Mouse (Mus musculus) E14TG2a.4 (cell line): ENCODE measurements around the gene 2810408A11Rik.
A peak's percentile ranks its signal among the peaks of the same experiment; 100 is the strongest.

Experiments used
- H3K27me3 ChIP-seq: 2 replicates; pipeline ENCODE4 v1.6.1; 2014; ENCODE audit warnings: low read length, control low read depth; ENCODE audit not compliant: insufficient read depth
- H3K36me3 ChIP-seq: 2 replicates; pipeline ENCODE4 v1.6.1; 2014; ENCODE audit warnings: low read length, control low read depth; ENCODE audit not compliant: insufficient read depth
- H3K4me1 ChIP-seq: replicated peaks from 2 replicates; pipeline ENCODE4 v1.6.1; 2014; ENCODE audit warnings: low read depth, low read length, control low read depth
- H3K4me3 ChIP-seq: replicated peaks from 2 replicates; pipeline ENCODE4 v1.5.1; 2014; ENCODE audit warnings: mild to moderate bottlenecking, low read length
- H3K9me3 ChIP-seq: 2 replicates; pipeline ENCODE4 v1.6.1; 2014; ENCODE audit warnings: low read length, control low read depth
- CTCF ChIP-seq: conservative IDR thresholded peaks from 2 replicates; pipeline ENCODE4 v1.5.1; 2014; ENCODE audit warnings: low read length
- NANOG ChIP-seq: IDR thresholded peaks from 2 replicates; pipeline ENCODE4 v1.6.1; 2014; ENCODE audit warnings: borderline replicate concordance, low read length, mixed read lengths
- POU5F1 ChIP-seq: IDR thresholded peaks from 2 replicates; pipeline ENCODE4 v1.6.1; 2014; ENCODE audit warnings: low read length, borderline replicate concordance

The 2810408A11Rik gene

DNA sequence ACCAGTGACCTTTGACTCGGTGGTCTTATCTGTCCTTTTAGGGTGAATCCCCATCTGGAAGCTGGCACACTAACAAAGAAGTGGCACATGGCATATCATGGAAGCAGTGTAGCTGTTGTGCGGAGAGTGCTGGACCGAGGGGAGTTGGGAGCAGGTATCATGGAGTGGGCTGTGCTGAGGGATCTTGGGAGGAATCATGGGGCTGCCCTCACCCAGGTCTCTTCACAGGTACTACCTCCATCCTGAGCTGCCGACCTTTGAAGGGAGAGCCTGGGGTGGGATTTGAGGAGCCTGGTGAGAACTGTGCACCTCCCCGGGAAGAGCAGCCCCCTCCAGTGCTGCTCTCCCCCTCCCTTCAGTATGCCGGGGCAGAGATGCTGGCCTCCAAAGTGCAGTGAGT lies 10.9 kb upstream of the 2810408A11Rik start:
- H3K27me3 ChIP-seq, result no peaks in the 10 kb centered on the region
- peaks cover 62% of the 10 kb centered on the region for H3K4me1 ChIP-seq
- no peak for TF ChIP-seq CTCF
- TF ChIP-seq POU5F1, result no peak
- TF ChIP-seq NANOG, result no peak
- peaks cover 91% of the 10 kb centered on the region for H3K36me3 ChIP-seq
- no peak overlapping the region for H3K4me3 ChIP-seq
- no peaks in the 10 kb centered on the region for H3K9me3 ChIP-seq

DNA sequence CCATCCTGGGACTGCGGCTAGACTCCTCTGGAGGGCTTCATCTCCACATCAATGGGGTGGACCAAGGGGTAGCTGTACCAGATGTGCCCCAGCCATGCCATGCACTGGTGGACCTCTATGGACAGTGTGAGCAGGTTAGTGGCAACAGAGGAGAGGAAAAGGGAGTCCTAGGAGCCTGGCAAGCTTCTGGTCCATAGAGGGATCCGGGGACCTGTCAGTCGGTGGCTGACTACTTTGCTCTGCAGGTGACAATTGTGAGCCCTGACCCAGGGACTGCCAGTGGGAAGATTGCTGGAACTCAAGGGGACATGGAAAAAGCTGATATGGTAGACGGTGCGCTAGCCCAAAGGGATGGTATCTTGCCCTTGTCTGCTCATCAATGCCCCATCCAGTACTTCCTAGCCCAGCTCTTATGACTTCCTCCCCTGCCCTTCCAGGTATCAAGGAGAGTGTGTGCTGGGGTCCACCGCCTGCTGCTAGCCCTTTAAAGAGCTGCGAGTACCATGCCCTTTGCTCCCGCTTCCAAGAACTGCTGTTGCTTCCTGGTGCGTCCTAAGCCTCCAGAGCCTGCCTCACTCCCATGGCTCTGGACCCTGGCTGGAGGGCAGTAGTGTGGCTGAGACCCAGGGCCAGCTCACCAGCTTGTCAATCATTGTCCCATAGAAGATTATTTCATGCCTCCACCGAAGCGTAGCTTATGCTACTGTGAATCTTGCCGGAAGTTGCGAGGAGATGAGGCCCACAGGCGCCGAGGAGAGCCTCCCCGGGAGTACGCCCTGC lies 10.2 kb upstream of the 2810408A11Rik start:
- TF ChIP-seq NANOG, result no peak
- Histone ChIP-seq H3K4me3 (no peak overlapping the region), H3K4me1 (peaks cover 62% of the 10 kb centered on the region)

DNA sequence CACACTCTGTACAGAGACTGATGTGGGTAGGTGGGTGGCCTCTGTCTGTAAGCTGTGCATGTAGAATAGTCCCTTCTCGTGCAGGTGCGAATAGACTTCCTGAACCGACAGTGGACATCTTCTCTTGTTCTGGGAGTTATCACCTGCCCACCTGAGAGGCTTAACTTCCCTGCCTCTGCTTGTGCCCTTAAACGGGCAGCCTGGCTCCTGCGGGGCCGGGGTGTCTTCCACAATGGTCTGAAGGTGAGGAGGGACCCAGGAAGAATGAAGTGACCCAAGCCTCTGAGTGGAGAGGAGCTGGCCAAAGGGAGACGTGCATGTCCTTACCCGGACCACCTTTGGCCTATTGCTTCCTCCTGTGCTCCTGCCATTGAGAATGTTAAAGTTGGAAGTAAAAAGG lies 9.4 kb upstream of the 2810408A11Rik start:
- Histone ChIP-seq H3K36me3 (peaks cover 91% of the 10 kb centered on the region), H3K27me3 (no peaks in the 10 kb centered on the region), H3K9me3 (no peaks in the 10 kb centered on the region), H3K4me3 (no peak overlapping the region), H3K4me1 (peaks cover 54% of the 10 kb centered on the region)
- TF ChIP-seq CTCF, result no peak

More for the DNA sequence above, 10.2 kb upstream of the 2810408A11Rik start:
- H3K9me3 ChIP-seq, result no peaks in the 10 kb centered on the region
- H3K27me3 ChIP-seq, result no peaks in the 10 kb centered on the region
- peaks cover 91% of the 10 kb centered on the region for H3K36me3 ChIP-seq

DNA sequence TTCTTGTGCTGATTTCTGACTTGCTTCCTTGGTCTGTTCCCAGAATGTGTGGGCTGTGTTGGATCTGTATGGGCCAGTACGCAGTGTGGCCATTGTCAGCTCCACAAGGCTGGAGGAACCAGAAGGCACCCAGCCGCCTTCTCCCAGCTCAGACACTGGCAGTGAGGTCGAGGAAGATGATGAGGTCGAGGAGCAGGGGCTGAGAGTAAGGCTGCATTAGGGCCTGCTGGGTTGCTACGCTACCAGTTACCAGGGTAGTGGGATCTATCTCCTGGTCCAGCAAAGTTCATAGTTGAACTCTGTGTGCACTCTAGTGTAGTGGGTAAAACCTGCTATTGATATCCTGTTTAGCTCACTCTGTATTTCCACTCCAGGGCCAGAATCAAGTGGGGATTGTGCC lies 8.4 kb upstream of the 2810408A11Rik start:
- no peak overlapping the region for H3K4me3 ChIP-seq
- peaks cover 94% of the 10 kb centered on the region for H3K36me3 ChIP-seq
- no peak for TF ChIP-seq POU5F1
- TF ChIP-seq NANOG, result no peak
- TF ChIP-seq CTCF, result no peak
- H3K27me3 ChIP-seq, result no peaks in the 10 kb centered on the region
- H3K9me3 ChIP-seq, result no peaks in the 10 kb centered on the region
- H3K4me1 ChIP-seq, result peaks cover 46% of the 10 kb centered on the region

DNA sequence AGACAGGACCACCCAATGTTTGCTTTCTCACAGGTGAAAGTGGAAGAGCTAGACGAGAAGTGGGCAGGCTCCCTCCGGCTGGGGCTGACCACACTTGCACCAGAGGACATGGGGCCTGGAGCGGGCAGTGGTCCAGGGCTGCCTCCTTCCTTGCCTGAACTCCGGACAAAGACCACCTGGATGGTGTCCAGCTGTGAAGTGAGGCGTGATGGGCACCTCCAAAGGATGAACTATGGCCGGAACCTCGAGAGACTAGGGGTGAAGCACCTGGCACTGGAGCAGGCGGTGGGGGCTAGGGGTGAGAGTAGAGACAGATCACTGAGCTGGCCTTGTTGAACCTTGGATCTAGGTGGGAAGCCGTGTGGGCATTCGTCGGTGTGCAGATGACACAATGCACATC lies 7.9 kb upstream of the 2810408A11Rik start:
- Histone ChIP-seq H3K9me3 (no peaks in the 10 kb centered on the region), H3K36me3 (peaks cover 99% of the 10 kb centered on the region), H3K27me3 (no peaks in the 10 kb centered on the region), H3K4me1 (peaks cover 51% of the 10 kb centered on the region), H3K4me3 (no peak overlapping the region)
- TF ChIP-seq CTCF, result no peak
- no peak for TF ChIP-seq POU5F1
- TF ChIP-seq NANOG, result no peak

DNA sequence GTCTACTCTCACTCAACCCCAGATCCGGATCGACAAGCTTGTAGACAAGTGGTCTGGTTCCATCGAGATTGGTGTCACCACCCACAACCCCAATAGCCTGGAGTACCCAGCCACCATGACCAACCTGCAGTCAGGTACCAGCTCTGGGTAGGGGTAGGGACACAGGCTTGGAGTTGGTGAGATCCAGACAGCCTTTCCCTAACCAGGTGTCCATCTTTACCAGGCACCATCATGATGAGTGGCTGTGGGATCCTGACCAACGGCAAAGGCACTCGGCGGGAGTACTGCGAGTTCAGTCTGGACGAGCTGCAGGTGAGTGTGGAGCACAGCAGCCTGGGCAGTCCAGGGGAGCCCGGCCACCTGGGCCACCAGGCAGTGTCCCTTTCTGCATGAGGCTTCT lies 3.5 kb upstream of the 2810408A11Rik start:
- peaks cover 46% of the 10 kb centered on the region for H3K4me1 ChIP-seq
- no peaks in the 10 kb centered on the region for H3K9me3 ChIP-seq
- peaks cover 62% of the 10 kb centered on the region for H3K36me3 ChIP-seq
- TF ChIP-seq POU5F1 (no peak), NANOG (no peak), CTCF (no peak)
- H3K27me3 ChIP-seq, result 0 out of 2 replicates have a peak, but pooled peaks cover under 1% of the 10 kb centered on the region
- H3K4me3 ChIP-seq, result no peak overlapping the region

DNA sequence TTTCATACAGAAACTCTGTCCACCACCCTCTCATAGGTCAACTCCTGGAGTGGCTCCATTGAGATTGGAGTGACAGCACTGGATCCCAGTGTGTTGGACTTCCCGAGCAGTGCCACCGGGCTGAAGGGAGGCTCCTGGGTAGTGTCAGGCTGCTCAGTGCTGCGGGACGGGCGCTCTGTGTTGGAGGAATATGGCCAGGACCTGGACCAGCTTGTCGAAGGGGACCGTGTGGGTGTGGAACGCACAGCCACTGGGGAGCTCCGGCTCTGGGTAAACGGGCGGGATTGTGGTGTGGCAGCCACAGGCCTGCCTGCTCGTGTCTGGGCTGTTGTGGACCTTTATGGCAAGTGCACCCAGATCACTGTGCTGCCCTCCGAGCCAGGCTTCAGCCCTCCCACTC lies 2.2 kb upstream of the 2810408A11Rik start:
- TF ChIP-seq CTCF (no peak), NANOG (no peak), POU5F1 (no peak)
- Histone ChIP-seq H3K4me1 (peaks cover 59% of the 10 kb centered on the region), H3K9me3 (no peaks in the 10 kb centered on the region), H3K36me3 (peaks cover 49% of the 10 kb centered on the region), H3K27me3 (peaks cover 8% of the 10 kb centered on the region; the same call in 1 of the 2 replicates), H3K4me3 (peak overlapping the region; percentile 93)

DNA sequence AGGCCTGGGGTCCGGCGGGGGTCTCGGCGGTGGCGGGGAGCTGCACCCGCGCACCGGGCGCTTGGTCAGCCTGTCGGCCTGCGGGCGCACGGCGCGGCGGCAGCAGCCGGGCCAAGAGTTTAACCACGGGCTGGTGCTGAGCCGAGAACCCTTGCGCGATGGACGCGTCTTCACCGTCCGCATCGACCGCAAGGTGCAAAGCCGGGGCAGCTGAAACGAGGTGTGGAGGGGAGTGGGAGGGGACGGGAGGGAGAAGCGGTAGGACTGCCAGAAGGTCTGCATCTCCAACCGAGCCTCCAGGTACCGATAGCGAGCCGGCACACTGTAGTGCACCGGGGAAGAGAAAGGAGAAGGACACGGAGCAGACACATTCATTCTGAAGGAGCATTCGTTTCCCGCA lies 1.2 kb upstream of the 2810408A11Rik start:
- H3K4me3 ChIP-seq, result peak overlapping the region; percentile 93
- peaks cover 65% of the 10 kb centered on the region for H3K4me1 ChIP-seq
- TF ChIP-seq NANOG (no peak), CTCF (no peak), POU5F1 (no peak)
- H3K36me3 ChIP-seq, result peaks cover 39% of the 10 kb centered on the region
- peaks cover 8% of the 10 kb centered on the region; the same call in 1 of the 2 replicates for H3K27me3 ChIP-seq
- H3K9me3 ChIP-seq, result no peaks in the 10 kb centered on the region

DNA sequence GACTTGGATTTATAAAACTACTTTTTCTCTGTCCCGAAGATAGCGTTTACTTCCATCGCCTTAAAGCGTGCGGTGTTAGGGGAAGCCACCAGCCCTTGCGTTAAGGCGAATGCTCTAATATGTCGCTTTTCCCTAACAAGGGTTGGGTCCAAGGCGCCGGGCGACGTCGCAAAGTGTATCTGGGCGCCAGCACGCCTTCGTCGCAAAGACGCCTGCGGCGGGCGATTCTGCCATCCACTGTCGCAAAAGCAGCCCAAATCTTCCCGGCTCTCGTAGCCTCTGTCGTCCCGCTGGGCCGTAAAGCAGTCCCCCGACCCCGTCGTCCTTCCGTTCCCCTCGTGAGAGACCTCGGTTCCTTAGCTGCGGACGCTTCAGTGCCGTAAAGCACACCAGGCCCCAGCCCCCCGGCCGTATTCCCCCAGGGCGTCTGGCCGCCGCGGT lies 639 bp upstream of the 2810408A11Rik start:
- Histone ChIP-seq H3K4me1 (peaks cover 59% of the 10 kb centered on the region), H3K9me3 (no peaks in the 10 kb centered on the region)
- TF ChIP-seq NANOG (no peak), CTCF (no peak), POU5F1 (no peak)

More for the DNA sequence above, 639 bp upstream of the 2810408A11Rik start:
- peaks cover 8% of the 10 kb centered on the region; the same call in 1 of the 2 replicates for H3K27me3 ChIP-seq
- H3K4me3 ChIP-seq, result peak overlapping the region; percentile 93
- H3K36me3 ChIP-seq, result peaks cover 33% of the 10 kb centered on the region
